Mouse (Mus musculus): Measurements from ENCODE around the gene Dazap2.
"Not testable (repeated sequence)": the region's sequence is repeated elsewhere in the genome, so short reads cannot be mapped to it uniquely, and the experiment has no call there.

The Dazap2 gene

DNA sequence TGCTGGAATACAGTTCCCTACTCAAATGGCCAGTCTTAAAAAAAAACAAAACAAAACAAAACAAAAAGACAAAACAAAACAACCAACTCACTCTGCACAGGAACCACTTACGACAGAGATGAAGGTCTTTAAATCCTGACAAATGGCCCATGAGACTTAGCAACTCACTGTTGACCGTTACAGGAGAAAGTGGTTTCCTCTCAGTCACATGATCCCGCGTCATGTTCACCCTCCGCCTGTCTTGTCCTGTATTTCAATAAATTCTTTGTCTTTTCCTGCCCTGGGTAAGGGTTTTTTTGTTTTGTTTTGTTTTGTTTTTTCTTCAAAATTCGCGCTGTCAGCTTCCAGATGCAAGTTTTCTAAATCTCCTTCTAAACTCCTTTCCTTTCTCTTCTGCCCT is 3.2 kb upstream of the Dazap2 start:
- DNase-seq (ENCODE audit: low spot score): no peak

DNA sequence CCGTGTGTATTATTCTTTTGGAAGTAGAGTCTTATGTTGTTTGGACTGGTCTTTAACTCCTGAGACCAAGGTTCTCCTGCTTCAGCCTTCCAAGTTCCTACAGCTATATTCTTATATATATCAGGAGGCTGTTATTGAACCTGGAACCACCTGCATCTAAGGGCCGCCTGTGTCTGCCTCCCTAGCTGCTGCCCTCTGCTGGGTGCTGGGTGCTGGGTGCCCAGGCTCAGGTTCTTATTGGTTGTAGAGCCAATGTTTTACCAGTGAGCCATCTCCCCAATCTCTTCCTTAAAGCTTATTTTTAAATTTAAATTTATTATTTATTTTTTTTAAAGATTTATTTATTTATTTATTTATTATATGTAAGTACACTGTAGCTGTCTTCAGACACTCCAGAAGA is 2.7 kb upstream of the Dazap2 start:
- DNase-seq (ENCODE audit: low spot score): no peak

DNA sequence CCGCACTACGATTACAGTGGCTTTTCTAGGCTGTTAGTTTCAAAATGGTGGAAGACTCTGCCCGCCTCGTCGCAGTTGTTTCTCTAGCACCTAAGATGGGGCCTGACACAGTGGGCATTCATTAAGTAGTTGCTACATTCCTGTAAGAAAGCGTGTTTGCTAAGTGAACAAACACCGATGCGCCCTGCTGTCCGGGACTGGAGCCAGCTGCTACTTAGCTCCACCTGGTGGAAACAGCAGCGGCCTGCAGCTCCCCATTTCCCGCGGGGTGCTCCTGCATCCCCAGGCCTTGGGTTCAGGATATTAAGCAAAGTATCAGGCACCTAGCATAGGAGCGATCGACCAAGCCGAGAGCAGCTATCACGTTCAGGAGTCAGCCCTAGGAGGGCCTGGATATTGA is 1.6 kb upstream of the Dazap2 start:
- peak; percentile 88 for DNase-seq (ENCODE audit: low spot score)

DNA sequence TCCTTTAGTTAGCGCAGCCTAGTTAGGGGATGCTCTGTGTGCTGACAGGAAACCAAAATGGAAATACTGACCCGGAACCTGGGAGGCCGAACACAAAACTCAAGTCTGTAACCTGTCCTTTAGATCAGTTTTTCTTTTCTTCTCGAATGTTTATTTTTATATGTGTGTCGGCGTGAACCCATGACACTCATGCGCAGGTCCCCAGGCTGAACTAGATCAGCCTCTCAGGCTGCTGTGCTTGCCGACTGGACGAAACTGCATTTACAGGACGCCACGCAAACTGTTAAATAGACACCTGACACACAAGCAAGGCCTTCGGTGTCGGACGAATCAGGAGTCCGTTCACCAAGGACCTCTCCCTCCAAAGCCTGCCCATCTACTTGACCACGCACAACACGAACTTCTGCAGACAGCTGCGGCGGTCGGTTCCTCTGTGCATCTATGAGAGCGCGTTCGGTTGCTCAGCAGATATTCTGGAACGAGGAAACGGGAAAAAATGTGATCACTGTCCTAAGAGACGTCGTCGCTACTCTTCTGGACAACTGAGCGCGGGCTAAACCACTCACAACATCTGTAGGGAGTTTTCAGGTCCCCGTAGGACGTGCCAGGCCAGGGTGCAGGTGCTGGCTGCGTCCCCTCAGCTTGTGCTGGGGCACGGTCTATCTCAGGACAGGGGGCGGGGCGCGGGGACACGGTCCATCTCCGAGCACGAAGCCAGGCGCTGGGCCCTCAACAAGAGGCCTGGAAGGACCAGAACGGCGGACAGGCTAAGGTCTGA is 742 bp upstream of the Dazap2 start:
- no peak for DNase-seq (ENCODE audit: low spot score)

DNA sequence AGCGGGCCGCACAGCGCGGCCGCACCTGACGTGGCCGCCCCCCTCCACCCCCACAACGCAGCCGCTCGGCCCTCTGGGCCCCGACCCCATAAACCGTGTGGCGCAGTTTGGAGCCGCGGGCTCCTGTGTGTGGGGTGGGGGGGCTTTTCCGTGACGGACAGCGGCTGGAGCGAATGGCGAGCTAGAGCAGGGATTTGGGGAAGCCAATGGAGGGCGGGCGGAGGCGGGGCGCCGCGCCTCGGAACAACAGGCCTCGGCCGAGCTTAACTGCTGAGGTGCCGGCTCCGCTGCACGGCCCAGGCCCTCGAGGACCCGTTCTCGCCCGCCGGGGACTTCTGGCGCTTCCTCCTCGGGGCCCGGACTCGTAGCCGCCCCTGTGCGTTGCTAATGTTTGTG is 674 bp downstream of the Dazap2 start:
- peak; percentile 92 for DNase-seq (ENCODE audit: low spot score)

DNA sequence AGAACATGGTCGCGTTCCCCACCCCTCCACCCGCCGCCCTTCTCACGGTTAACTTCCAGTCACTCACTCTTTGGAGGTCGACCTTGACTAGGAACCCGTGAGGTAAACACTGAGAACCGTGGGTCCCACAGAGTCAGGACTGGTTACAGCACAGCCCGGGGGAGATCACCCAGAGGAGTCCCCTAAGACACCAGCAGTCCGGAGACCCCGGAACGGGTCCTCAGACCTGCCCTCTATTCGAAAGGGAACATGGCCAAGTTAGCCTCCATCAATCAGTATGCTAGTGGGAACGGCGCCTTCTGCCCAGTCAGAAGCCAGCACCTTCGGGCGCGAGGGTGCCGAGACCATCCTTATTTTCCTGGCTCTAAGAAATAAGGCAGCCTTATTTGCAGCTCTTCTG is 1.1 kb downstream of the Dazap2 start:
- no peak for DNase-seq (ENCODE audit: low spot score)

DNA sequence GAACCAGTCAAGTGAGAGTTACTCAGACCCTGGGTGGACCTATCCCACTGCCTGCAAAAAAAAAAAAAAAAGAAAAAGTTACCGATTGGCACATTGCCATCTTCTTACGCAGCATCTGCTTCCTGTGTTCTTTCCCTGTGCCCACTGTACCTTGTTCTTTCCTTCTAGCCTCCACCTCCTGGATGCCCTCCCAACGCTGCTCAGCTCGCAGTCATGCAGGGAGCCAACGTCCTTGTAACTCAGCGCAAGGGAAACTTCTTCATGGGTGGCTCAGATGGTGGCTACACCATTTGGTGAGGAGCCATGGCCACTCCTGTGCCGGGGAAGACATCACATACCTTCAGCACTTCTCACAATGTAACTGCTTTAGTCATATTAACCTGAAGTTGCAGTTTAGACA is 4.1 kb downstream of the Dazap2 start:
- no peak for DNase-seq (ENCODE audit: low spot score)

DNA sequence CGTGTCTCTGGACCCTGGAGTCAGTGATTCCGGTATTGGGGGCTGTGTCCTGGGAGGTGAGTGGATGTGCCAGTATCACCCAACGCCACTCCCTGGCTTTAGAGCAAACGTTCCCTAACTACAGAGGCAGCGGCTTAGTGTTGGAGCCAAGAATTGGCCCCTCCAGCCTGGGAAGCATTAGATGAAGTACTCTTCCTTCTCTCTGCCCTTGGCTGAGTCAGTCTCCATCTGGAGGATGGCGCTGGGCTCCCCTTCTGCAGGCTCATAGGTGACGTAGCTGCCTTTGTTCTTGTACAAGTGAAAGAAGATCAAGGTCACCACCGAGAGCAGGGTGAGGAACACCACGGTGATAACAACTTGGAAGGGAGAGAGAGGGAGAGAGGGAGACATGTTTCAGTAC is 6.5 kb downstream of the Dazap2 start:
- DNase-seq (ENCODE audit: low spot score): not testable (repeated sequence)

DNA sequence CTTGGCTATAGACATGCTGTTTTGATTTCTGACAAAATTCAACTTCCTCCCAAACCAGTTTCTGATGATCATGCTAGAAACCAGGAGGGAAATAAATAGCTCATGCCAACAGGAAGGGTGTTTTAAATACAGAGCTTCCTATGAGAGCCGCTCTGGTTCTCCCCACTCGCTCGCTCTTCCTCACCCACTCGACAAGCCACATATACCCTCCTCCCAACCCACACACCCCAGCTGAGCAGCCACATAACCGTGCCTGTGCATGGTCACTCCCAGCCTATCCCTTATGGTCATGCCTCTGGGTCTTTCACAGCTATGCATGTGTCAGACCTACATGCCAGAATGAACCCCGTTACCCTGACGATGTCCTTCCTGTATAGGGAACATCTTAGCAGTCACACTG is 7.0 kb downstream of the Dazap2 start:
- DNase-seq (ENCODE audit: low spot score): no peak

DNA sequence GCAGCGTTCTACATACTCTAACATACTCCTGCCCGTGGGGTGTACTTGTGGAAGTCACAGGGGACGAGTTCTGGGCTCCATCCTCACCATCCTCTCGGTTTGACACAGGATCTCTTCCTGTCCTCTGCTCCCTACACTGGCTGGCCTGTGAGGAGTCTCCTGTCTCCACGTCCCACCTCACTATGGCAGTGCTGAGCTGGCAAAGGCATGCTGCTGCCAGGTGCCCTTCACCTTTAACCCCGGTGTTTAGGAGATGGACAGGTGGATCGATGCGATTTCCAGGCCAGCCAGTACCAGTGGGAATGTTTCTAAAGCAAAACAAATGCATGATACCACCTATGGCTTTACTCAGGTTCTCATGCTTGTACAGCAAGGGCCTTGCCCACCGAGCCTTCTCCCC is 8.6 kb downstream of the Dazap2 start:
- DNase-seq (ENCODE audit: low spot score): no peak

DNA sequence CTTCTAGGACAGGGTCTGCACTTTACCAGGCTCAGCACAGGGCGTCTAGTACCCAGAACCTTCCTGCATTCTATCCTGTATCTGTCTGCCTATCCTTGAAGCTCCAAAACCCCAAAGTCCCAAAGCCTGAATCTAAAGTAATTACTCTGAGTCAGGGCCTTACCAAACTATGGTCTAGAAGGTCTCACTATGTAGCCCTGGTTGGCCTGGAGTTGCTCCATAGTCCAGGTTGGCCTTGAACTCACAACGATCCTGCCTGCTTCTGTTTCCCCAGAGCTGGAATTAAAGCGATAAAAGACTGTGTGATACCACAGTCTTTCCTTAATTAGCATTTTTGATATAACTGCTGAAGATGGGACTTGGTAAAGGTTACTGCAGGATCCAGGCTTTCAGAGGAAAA is 9.3 kb downstream of the Dazap2 start:
- DNase-seq (ENCODE audit: low spot score): no peak

DNA sequence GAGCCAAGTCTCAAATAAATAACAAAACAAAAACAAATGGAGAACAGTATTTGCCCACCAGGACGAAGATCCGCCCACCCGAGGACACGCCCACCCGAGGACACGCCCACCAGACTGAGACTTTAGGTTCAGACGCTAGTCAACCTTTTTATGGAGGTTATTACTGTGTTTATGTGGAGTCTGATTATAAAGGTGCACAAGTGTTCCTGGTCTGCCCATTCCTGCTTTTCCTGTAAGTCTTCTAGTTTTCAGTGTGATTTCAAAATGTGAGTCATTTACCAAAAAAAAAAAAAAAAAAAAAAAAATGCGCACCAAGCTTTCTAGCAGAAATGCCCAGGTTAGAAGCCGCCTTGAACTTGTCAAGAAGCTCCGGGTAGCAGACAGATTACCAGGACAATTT is 12.1 kb downstream of the Dazap2 start:
- DNase-seq (ENCODE audit: low spot score): peak; percentile 40

DNA sequence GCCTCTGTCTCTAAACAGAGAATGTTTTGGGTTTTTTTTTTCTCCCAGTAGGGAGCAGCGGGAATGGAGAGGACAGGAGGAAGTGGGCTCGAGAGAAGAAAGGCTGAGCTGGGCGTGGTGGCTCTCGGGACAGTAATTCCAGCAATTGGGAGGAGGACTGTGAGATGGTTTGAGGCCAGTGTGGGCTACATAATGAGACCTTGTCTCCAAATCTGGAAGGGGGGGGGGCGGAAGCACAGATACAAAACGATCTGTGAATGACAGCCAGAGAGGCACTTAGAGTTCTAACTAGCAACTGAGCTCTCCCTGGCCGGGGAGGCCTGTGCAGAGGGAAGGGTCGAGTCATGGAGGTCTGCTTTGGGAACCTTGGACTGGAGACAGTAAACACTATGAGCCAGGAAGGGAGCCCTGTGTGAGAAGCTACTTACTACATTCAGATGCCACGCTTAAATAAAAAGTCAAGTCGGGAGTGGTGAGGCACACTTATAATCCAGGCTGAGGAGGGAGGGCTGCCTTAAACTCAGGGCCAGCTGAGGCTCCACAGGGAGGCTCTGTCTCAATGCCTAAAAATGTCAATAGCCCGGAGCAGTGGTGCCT is 12.7 kb downstream of the Dazap2 start:
- DNase-seq (ENCODE audit: low spot score): peak; percentile 35

DNA sequence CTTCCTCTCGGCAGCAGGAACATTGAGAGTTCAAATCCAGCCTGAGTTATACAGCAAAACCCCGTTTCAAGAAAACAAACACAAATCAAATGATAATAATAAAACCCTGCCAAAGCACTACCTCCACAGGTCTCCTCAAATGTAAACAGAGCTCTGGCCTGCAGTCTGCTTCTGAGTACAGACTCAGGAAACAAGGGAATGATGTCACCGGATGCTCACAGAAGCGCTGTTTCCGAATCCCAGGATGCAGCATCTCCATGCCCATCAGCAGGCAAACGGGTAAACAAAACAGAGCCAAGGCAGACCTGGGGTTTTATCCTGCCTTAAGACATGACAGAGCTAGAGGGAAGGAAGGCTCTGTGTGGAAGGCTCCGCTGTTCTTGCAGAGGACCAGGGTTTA is 13.6 kb downstream of the Dazap2 start:
- no peak for DNase-seq (ENCODE audit: low spot score)

DNA sequence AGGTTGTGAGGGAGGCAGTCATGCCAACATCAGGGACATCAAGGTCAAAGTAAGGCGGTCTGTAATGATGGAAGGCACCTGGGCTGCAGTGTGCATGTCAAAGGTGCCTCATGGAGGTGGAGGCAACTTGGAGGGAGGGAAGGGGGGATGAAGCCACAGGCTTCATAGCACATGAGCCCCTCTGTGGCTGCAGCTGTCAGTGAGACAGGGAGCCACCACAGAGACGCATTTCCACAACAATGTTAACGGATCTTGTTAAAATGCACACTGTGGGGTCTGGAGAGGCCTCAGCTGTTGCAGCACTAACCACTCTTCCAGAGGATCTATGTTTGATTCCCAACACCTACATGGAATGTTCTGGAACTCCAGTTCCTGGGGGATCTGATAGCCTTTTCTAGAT is 15.0 kb downstream of the Dazap2 start:
- DNase-seq (ENCODE audit: low spot score): no peak

DNA sequence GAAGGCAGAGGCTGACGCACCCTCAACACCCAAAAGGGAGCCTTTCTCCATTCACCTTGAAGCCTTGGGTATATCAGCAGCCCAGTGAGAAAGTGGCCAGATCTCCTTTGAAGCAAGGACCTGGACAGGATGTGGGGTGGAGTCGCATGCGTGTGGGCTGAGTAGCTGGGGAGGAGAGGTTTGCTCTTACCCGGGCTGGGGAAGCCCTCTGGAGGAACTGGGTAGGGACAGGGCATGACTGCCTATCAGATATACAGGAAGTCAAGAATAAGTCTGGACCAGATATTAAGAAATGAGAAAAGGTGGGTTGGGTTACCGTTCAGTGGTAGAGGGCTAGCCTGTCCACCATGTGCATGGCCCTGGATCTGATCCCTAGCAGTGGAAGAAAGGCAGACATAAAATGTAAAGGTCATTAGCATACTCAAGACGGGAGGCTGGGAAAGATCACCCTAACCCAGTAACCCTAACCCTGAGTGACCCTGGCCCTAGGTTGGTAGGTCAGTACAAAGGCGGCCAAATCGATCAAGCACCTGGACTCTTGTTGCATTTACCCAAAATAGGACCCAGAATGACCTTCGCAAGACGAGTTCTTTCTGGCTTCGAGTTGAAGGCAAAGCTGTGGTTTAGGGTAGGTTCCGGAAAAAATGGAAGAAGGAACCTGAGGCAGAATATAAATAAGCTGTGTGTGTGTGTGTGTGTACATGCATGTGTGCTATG is 16.5 kb downstream of the Dazap2 start:
- DNase-seq (ENCODE audit: low spot score): no peak

DNA sequence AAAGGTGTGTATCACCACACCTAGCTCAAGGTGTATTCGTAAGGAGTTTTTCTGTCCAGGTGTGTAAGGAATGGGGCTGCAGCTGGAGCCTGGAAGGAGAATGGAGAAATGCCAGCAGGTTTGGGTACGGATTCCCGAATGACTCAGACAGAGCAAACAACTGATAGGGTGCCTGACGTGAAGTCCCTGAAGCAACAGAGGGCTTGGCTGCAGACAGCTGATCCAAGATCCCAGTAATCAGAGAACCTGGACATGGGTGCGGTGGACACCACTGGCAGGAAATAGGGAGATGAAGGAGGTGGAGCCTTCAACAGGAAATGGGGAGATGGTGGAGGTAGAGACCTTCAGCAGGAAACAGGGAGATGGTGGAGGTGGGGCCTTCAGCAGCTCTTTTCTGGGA is 17.2 kb downstream of the Dazap2 start:
- DNase-seq (ENCODE audit: low spot score): no peak

DNA sequence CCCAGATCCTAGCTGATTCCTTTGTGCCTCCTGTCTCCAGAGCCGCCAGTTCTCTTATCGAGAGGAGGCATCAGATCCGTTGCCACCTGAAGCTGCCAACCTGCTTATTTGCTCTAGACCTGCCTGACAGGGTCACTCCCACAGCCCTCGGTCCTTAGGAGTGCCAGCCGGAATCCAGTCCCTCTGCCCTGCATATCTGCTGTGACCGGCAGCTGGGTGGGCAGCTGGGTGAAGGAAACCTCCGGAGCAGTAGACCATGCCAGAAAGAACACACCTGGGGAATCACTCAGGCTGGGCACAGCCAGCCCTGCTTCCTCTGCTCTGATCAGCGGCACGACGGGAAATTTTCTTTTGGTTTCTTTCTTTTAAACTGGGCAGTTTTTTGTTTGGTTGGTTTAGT is 18.2 kb downstream of the Dazap2 start:
- no peak for DNase-seq (ENCODE audit: low spot score)

DNA sequence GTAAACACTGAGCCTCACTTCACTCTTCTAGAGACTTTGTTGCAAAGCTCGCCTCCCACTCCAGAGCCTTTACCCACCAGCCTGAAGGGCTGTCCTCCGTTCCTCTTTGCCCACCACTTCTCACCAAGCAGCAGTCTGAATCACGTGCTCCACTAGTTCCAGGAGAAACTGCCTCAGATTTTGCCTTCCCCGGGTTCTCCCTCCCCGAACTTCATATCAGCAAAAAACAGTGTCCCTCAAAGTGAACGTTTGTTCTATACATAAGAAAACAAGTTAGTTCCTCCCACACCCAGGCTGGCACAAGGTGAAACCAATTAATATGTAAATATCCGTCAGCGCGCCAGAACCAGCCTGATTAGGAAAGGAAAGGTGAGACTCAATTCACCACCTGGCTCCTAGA is 20.1 kb downstream of the Dazap2 start:
- no peak for DNase-seq (ENCODE audit: low spot score)

DNA sequence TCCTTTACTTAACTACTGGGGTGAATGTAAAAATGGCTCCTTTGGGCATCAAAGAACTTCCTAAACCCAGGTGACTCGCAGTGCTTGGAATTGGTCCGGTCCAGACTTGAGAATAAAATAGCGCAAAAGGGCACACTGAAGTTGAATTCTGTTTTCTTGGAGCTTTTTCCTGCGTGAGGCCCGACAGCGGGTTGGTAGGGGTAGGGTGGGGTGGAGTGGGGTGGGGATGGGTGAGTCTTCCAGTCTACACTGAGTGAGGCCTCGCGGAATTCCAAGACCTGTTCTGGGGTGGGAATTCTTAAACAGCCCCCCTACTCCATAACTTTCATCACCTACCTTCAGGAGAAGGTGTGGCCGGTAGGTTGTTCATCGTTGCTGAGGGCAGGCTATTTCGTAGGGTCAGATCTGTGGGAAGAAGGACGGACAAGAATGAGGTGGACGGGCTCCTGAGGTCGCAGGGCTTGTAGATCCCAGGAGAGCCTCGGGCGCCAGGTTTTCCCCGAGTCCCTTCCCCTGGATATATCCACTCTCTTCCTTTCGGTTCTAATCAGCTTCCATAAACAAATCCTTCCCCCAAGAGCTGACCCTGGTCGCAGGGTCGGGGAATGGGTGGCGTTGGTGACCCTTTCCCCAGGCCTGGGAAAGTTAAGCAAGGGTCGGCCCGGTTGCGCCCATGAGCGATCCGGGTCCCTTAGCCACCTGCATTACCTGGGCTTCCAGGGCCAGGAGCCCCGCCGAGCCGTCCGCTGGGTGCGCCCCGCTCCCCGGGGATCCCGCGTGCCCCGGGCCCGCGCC is 20.9 kb downstream of the Dazap2 start:
- DNase-seq (ENCODE audit: low spot score): peak; percentile 26

DNA sequence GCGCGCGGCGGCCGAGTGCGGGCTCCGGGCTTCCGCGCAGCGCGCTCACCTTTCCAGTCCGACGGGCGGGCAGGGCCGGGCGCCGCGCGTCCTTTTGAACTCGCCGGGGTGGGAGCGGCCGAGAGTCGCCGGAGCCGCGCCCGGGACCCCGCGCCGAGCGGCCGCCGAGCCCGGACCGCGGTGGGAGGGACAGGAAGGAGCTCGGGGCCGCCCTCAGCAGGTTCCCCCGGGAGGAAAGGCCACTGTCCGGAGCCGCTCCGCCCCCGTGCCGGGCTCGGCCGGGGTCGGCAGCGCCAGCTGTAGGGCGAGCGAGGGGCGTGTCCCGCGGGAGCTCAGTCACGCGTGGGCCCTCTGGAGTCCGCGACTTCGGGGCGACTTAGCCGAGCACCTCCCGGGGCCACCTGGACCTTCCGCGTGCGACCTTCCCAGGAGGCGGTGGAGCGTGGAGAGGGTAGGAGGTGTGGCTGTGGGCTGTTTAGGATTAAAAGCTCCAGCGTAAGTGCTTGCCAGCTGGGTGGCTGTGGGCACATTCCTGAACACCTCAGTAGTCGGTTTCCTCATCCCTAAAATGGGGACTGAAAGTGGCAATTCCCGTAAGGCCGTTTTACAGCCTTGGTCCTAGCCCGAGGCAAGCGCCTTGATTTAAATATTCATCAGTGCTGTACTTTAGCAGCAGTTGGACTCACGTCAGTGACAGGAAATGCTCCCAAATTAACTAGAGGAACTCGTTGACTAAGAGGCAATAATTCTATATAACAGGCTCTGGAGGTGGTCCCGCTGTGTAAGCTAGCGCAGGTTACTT is 21.8 kb downstream of the Dazap2 start, which contains the start of gene Smagp:
Gene Smagp (minus strand): TSS at position 241 of the 802 bp plus-strand sequence.
- peak; percentile 49 for DNase-seq (ENCODE audit: low spot score)

DNA sequence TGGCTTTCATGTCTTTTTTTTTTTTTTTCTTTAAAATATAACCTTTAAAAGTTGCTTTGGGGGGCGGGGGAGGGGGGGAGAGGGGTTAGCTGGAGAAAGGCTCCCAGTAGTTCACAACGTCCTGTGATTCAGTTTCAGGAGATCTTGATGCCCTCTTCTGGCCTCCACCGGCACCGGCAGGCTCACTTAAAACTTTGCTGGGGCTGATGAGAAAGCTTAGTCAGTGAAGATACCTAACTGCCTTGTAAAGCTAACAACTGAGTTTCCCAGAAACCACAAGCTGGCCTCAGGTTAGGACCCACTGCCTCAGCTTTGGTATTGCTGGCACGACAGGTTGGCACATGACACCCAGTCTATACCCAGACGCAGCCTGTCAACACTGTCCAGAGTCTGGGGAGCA is 22.5 kb downstream of the Dazap2 start:
- DNase-seq (ENCODE audit: low spot score): no peak

Data from embryo, embryonic 10.5 days (tissue).